Mouse (Mus musculus): ENCODE measurements around the gene Dcdc2b. TPM values are rescaled to one million over a fixed set of nuclear protein-coding genes. Genes with fewer than 3 reads are reported as not detected.

The Dcdc2b gene
- polyA plus RNA-seq, 1 experiment from 2014 or later, result 4.0 TPM

Other genes starting within 250 kb of the Dcdc2b start
- gene Zbtb8a, start 236.1 kb downstream of the Dcdc2b start, polyA plus RNA-seq (2015; fragmentation: Nextera tagmentation; extraction: Ambion mirVana), result 17.8 and 18.6 TPM in 2 replicates
- 7.4 and 9.9 TPM in 2 replicates for gene Zbtb8b, start 173.4 kb downstream of the Dcdc2b start, polyA plus RNA-seq (2015; fragmentation: Nextera tagmentation; extraction: Ambion mirVana)
- 43.7 and 46.8 TPM in 2 replicates for gene Bsdc1, start 152.7 kb downstream of the Dcdc2b start, polyA plus RNA-seq (2015; fragmentation: Nextera tagmentation; extraction: Ambion mirVana)
- 0.51 and 0.76 TPM in 2 replicates for gene Tssk3, start 123.2 kb downstream of the Dcdc2b start, polyA plus RNA-seq (2015; fragmentation: Nextera tagmentation; extraction: Ambion mirVana)
- 0.39 TPM in 1 of 2 replicates, not detected in the other for gene Fam229a, start 123.1 kb downstream of the Dcdc2b start, polyA plus RNA-seq (2015; fragmentation: Nextera tagmentation; extraction: Ambion mirVana)
- gene Marcksl1, start 100.7 kb downstream of the Dcdc2b start, polyA plus RNA-seq (2015; fragmentation: Nextera tagmentation; extraction: Ambion mirVana), result 1,850 and 1,955 TPM in 2 replicates
- 113 and 116 TPM in 2 replicates for gene Hdac1, start 71.5 kb downstream of the Dcdc2b start, polyA plus RNA-seq (2015; fragmentation: Nextera tagmentation; extraction: Ambion mirVana)
- gene Lck, start 40.6 kb downstream of the Dcdc2b start, polyA plus RNA-seq (2015; fragmentation: Nextera tagmentation; extraction: Ambion mirVana), result 7.6 and 11.1 TPM in 2 replicates
- 0.24 and 0.27 TPM in 2 replicates for gene Fam167b, start 35.7 kb downstream of the Dcdc2b start, polyA plus RNA-seq (2015; fragmentation: Nextera tagmentation; extraction: Ambion mirVana)
- 216 and 220 TPM in 2 replicates for gene Eif3i, start 13.6 kb downstream of the Dcdc2b start, polyA plus RNA-seq (2015; fragmentation: Nextera tagmentation; extraction: Ambion mirVana)
- 139 and 164 TPM in 2 replicates for gene Tmem234, start 13.6 kb downstream of the Dcdc2b start, polyA plus RNA-seq (2015; fragmentation: Nextera tagmentation; extraction: Ambion mirVana)
- 30.7 and 37.0 TPM in 2 replicates for gene Iqcc, start 4.8 kb upstream of the Dcdc2b start, polyA plus RNA-seq (2015; fragmentation: Nextera tagmentation; extraction: Ambion mirVana)
- gene Ccdc28b, start 9.7 kb upstream of the Dcdc2b start, polyA plus RNA-seq (2015; fragmentation: Nextera tagmentation; extraction: Ambion mirVana), result 109 and 133 TPM in 2 replicates
- 68.1 and 72.8 TPM in 2 replicates for gene Txlna, start 26.8 kb upstream of the Dcdc2b start, polyA plus RNA-seq (2015; fragmentation: Nextera tagmentation; extraction: Ambion mirVana)
- 16.4 and 17.9 TPM in 2 replicates for gene Kpna6, start 58.5 kb upstream of the Dcdc2b start, polyA plus RNA-seq (2015; fragmentation: Nextera tagmentation; extraction: Ambion mirVana)
- 16.1 and 25.0 TPM in 2 replicates for gene Tmem39b, start 82.6 kb upstream of the Dcdc2b start, polyA plus RNA-seq (2015; fragmentation: Nextera tagmentation; extraction: Ambion mirVana)
- gene Khdrbs1, start 128.0 kb upstream of the Dcdc2b start, polyA plus RNA-seq (2015; fragmentation: Nextera tagmentation; extraction: Ambion mirVana), result 160 and 179 TPM in 2 replicates
- gene Ptp4a2, start 197.0 kb upstream of the Dcdc2b start, polyA plus RNA-seq (2015; fragmentation: Nextera tagmentation; extraction: Ambion mirVana), result 278 and 316 TPM in 2 replicates

Data from forebrain, embryonic 16.5 days (tissue).